Comparison of ENCODE assay signal across 8 mouse cellular contexts in genomic region chr4:85513792-85514191, GRCm38 (mm10). TPM values are rescaled to one million over a fixed set of nuclear protein-coding genes. Genes with fewer than 3 reads are reported as not detected.
DNase-seq lines count a peak whose midpoint lies in the region; ATAC-seq lines count a peak whose summit lies in the region.

Gene Adamtsl1 (plus strand): TSS chr4:85514172.

- peak; percentile 21 for DNase-seq in cerebellum, adult 11-12 months
- no peak for DNase-seq in cerebellum, postnatal 4 days (ENCODE audit: low spot score in 2 of 2)
- DNase-seq in lung, postnatal 10 days: no peak
- no peak for DNase-seq in thymus, postnatal 25 days
- no peak for DNase-seq in yolk sac, embryonic 10.5 days (ENCODE audit: low spot score)

- no peaks in the 10 kb centered on the region for H3K9me3 ChIP-seq in lung, embryonic 16.5 days (ENCODE audit: control insufficient read depth, low read length)
- no peaks in the 10 kb centered on the region for H3K9me3 ChIP-seq in heart, embryonic 13.5 days
- no peaks in the 10 kb centered on the region for H3K9me3 ChIP-seq in liver, embryonic 16.5 days (replicated peaks; ENCODE audit: control insufficient read depth, low read length)

- H3K36me3 ChIP-seq in lung, embryonic 16.5 days (ENCODE audit: control insufficient read depth, insufficient read depth, low read length): no peaks in the 10 kb centered on the region
- no peaks in the 10 kb centered on the region for H3K36me3 ChIP-seq in heart, embryonic 13.5 days
- no peaks in the 10 kb centered on the region for H3K36me3 ChIP-seq in liver, embryonic 16.5 days (ENCODE audit: control insufficient read depth, insufficient read depth)

- ATAC-seq in lung, embryonic 16.5 days (ENCODE audit: low read depth): peak; percentile 29
- no peak for ATAC-seq in heart, embryonic 13.5 days (ENCODE audit: extremely low read depth, insufficient number of reproducible peaks, low FRiP score, low TSS enrichment)
- no peak for ATAC-seq in liver, embryonic 16.5 days (ENCODE audit: low read depth)

- peak within 1 kb of the TSS; percentile 73 for H3K4me3 ChIP-seq in lung, embryonic 16.5 days (ENCODE audit: low read length)
- peak within 1 kb of the TSS; percentile 65 for H3K4me3 ChIP-seq in heart, embryonic 13.5 days
- peak within 1 kb of the TSS; percentile 36 for H3K4me3 ChIP-seq in liver, embryonic 16.5 days (ENCODE audit: low read depth, low read length)

- H3K4me2 ChIP-seq in lung, embryonic 16.5 days (ENCODE audit: low read depth, low read length): peak within 1 kb of the TSS; percentile 97
- H3K4me2 ChIP-seq in heart, embryonic 13.5 days: peak within 1 kb of the TSS; percentile 100
- H3K4me2 ChIP-seq in liver, embryonic 16.5 days (ENCODE audit: low read depth, low read length): peak within 1 kb of the TSS; percentile 58

- 2% methylated on average over 9 of the region's 9 CpGs for WGBS in lung, embryonic 16.5 days
- 6% methylated on average over 9 of the region's 9 CpGs for WGBS in heart, embryonic 13.5 days
- 5% methylated on average over 9 of the region's 9 CpGs for WGBS in liver, embryonic 16.5 days (ENCODE audit: insufficient replicate concordance)

- H3K27ac ChIP-seq in lung, embryonic 16.5 days (ENCODE audit: low read length): peak within 1 kb of the TSS; percentile 93
- H3K27ac ChIP-seq in heart, embryonic 13.5 days (replicated peaks): no peak within 1 kb of the TSS
- no peak within 1 kb of the TSS for H3K27ac ChIP-seq in liver, embryonic 16.5 days (ENCODE audit: low read length)

- H3K9ac ChIP-seq in lung, embryonic 16.5 days (ENCODE audit: low read length): peak within 1 kb of the TSS; percentile 73
- peak within 1 kb of the TSS; percentile 76 for H3K9ac ChIP-seq in heart, embryonic 13.5 days
- H3K9ac ChIP-seq in liver, embryonic 16.5 days (ENCODE audit: low read depth, low read length): no peak within 1 kb of the TSS

- H3K27me3 ChIP-seq in lung, embryonic 16.5 days (ENCODE audit: control insufficient read depth, insufficient read depth, low read depth, low read length): peaks cover 2% of the 10 kb centered on the region; the same call in 1 of the 2 replicates
- H3K27me3 ChIP-seq in heart, embryonic 13.5 days (replicated peaks): peaks cover 31% of the 10 kb centered on the region
- peaks cover 3% of the 10 kb centered on the region; the same call in 1 of the 2 replicates for H3K27me3 ChIP-seq in liver, embryonic 16.5 days (ENCODE audit: control insufficient read depth, insufficient read depth, low read depth, low read length)

- peaks cover 5% of the 10 kb centered on the region; the same call in 1 of the 2 replicates for H3K4me1 ChIP-seq in lung, embryonic 16.5 days (replicated peaks; ENCODE audit: control insufficient read depth, insufficient read depth, low read length)
- peaks cover 20% of the 10 kb centered on the region for H3K4me1 ChIP-seq in heart, embryonic 13.5 days
- no peaks in the 10 kb centered on the region for H3K4me1 ChIP-seq in liver, embryonic 16.5 days (ENCODE audit: control insufficient read depth, low read depth, low read length)

RNA-seq across cellular contexts. Expression of gene Adamtsl1, which starts in this region (rescaled TPM):
- 16.9 and 23.0 TPM in 2 replicates for polyA plus RNA-seq in lung, embryonic 16.5 days (2015; fragmentation: Nextera tagmentation; extraction: Ambion mirVana)
- 11.9 and 13.7 TPM in 2 replicates for polyA plus RNA-seq in heart, embryonic 13.5 days (2015; fragmentation: Nextera tagmentation; extraction: Ambion mirVana)
- 0.23 and 0.67 TPM in 2 replicates for polyA plus RNA-seq in liver, embryonic 16.5 days (2015; fragmentation: Nextera tagmentation; extraction: Ambion mirVana)
